Mouse (Mus musculus) myocyte (in vitro differentiated cells): ENCODE results near the gene Itgb1bp1.

Source experiments
- E2F4 ChIP-seq: IDR thresholded peaks from one replicate; pipeline ENCODE4 v1.6.1; 2011; ENCODE audit warnings: mild to moderate bottlenecking, control low read depth, moderate library complexity; ENCODE audit not compliant: insufficient read depth
- MYOD1 ChIP-seq, 3 experiments: IDR thresholded peaks; one replicate each; pipeline ENCODE4 v1.6.1; 2011; ENCODE audit warnings: control low read depth in 2 of 3, low read depth in 2 of 3, mild to moderate bottlenecking in 2 of 3, moderate library complexity in 1 of 3; ENCODE audit not compliant: insufficient read length in 2 of 3, control insufficient read depth in 1 of 3
- MYOG ChIP-seq, 3 experiments: IDR thresholded peaks; one replicate each; pipeline ENCODE4 v1.6.1; 2011; ENCODE audit warnings: control low read depth in 2 of 3, low read depth in 2 of 3, mild to moderate bottlenecking in 2 of 3; ENCODE audit not compliant: insufficient read length in 2 of 3, control insufficient read depth in 1 of 3, insufficient read depth in 1 of 3
- POLR2A ChIP-seq: IDR thresholded peaks from one replicate; pipeline ENCODE4 v1.6.1; 2011; ENCODE audit warnings: low read depth, mild to moderate bottlenecking, control low read depth, moderate library complexity; ENCODE audit not compliant: insufficient read length
- REST ChIP-seq: IDR thresholded peaks from one replicate; pipeline ENCODE4 v1.6.1; 2011; ENCODE audit warnings: mild to moderate bottlenecking, control low read depth, moderate library complexity; ENCODE audit not compliant: insufficient read depth, insufficient read length
- TCF12 ChIP-seq: IDR thresholded peaks from one replicate; pipeline ENCODE4 v1.6.1; 2011; ENCODE audit warnings: mild to moderate bottlenecking, control low read depth; ENCODE audit not compliant: poor library complexity, insufficient read depth, severe bottlenecking

DNA sequence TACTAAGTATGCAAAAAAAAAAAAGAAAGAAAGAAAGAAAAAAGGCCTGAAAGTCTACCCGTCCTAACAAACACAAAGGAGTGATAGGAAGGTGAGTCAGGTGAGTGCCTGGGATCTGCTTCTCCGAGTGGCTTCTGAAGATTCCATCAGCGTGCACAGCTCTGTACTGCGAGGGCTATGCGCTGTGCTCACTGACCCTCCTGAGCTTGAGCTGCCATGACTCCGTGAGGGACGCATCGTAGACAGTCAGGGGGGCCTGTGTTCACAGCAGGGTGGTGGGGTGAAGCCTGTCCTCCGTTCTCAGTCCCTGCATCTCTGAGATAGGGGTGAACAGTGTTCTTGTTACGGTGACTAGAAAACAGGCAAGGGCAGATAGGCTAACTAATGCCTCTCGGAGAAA lies 12.8 kb upstream of the Itgb1bp1 start:
- TF ChIP-seq E2F4 = no peak
- TF ChIP-seq MYOG (IDR thresholded peaks at IDR 0.05; ENCODE audit: control insufficient read depth in 1 of 3, insufficient read depth in 1 of 3, insufficient read length in 2 of 3, low read depth in 2 of 3) = no peak
- no peak for TF ChIP-seq POLR2A
- TF ChIP-seq REST = no peak
- TF ChIP-seq MYOD1 (IDR thresholded peaks at IDR 0.05; ENCODE audit: control insufficient read depth in 1 of 3, insufficient read length in 2 of 3, low read depth in 2 of 3) = no peak
- no peak for TF ChIP-seq TCF12
